Mouse (Mus musculus) heart, adult 2 months (tissue): ENCODE data around the gene Wif1. TPM values are rescaled to one million over a fixed set of nuclear protein-coding genes. Genes with fewer than 3 reads are reported as not detected.
A peak's percentile ranks its signal among the peaks of the same experiment; 100 is the strongest.

Experiments used
- DNase-seq, 2 experiments: peaks; one replicate each; pipeline ENCODE4 v3.0.0; 2021
- H3K27ac ChIP-seq: fragments of 200-600 bp; 2 replicates; pipeline ENCODE4 v1.8.1; 2022
- H3K27me3 ChIP-seq: fragments of 200-500 bp; 2 replicates; pipeline ENCODE4 v1.6.1; 2012; ENCODE audit warnings: mild to moderate bottlenecking, low read length, inconsistent platforms, mixed read lengths; ENCODE audit not compliant: control insufficient read depth, insufficient read depth
- H3K36me3 ChIP-seq: fragments of 200-500 bp; 2 replicates; pipeline ENCODE4 v1.6.1; 2012; ENCODE audit warnings: low read length, inconsistent platforms; ENCODE audit not compliant: control insufficient read depth, insufficient read depth
- H3K4me1 ChIP-seq: fragments of 200-500 bp; 2 replicates; pipeline ENCODE4 v1.6.1; 2011; ENCODE audit warnings: low read length; ENCODE audit not compliant: control insufficient read depth, insufficient read depth
- H3K4me3 ChIP-seq: fragments of 200-600 bp; 2 replicates; pipeline ENCODE4 v1.8.1; 2022
- H3K79me2 ChIP-seq: fragments of 200-500 bp; replicated peaks from 2 replicates; pipeline ENCODE4 v1.6.1; 2012; ENCODE audit warnings: mild to moderate bottlenecking, inconsistent platforms, low read length, moderate library complexity, mixed read lengths; ENCODE audit not compliant: control insufficient read depth, insufficient read depth
- H3K9ac ChIP-seq: fragments of 200-500 bp; 2 replicates; pipeline ENCODE4 v1.6.1; 2012; ENCODE audit warnings: low read depth, mild to moderate bottlenecking, control low read depth, inconsistent platforms, low read length, mixed read lengths
- CTCF ChIP-seq: fragments of 200-600 bp; IDR thresholded peaks from 2 replicates; pipeline ENCODE4 v1.8.1; 2022; ENCODE audit warnings: antibody characterized with exemption, mild to moderate bottlenecking, moderate library complexity
- EP300 ChIP-seq: fragments of 200-500 bp; IDR thresholded peaks from 2 replicates; pipeline ENCODE4 v1.6.1; 2011; ENCODE audit warnings: low read depth, low read length, control low read depth; ENCODE audit not compliant: insufficient read depth
- POLR2A ChIP-seq: fragments of 200-500 bp; IDR thresholded peaks from 2 replicates; pipeline ENCODE4 v1.6.1; 2011; ENCODE audit warnings: mild to moderate bottlenecking, low read depth, low read length, control low read depth; ENCODE audit not compliant: insufficient read depth
- WGBS: fragments of 180-500 bp; shearing (Covaris S2); methylation state at CpG from one replicate; pipeline ENCODE4 v1.1.7; 2018; 5-methylcytosine and 5-hydroxymethylcytosine counted together
- intact Hi-C: fragments of 180-260 bp; cut with DNase I; formaldehyde crosslinking; loops from one replicate; pipeline ENCODE4 v1.15.1; 2025
- polyA plus RNA-seq: library from polyadenylated mRNA; depleted of rRNA; stranded (reverse); fragments of >200 nt; gene quantifications from 2 replicates; pipeline ENCODE4 v1.2.3, GENCODE M21; 2012; rRNA removed
- total RNA-seq, 2 experiments: library from RNA; stranded (reverse); gene quantifications; 2 replicates each; pipeline ENCODE4 v1.2.3; 2021

Gene Wif1
- total and polyA plus RNA-seq, 3 experiments, result 2.0 to 8.6 (median 2.4) TPM

GRCm38 (mm10) chr10:121099658-121100057, 65.9 kb downstream of the Wif1 start:
- Histone ChIP-seq H3K9ac (no peak overlapping the region), H3K4me1 (no peaks in the 10 kb centered on the region), H3K4me3 (no peak overlapping the region), H3K27me3 (no peaks in the 10 kb centered on the region; the same call in 1 of the 2 replicates), H3K79me2 (no peaks in the 10 kb centered on the region), H3K27ac (no peak overlapping the region), H3K36me3 (no peaks in the 10 kb centered on the region)
- intact Hi-C loops, result no loop called here
- TF ChIP-seq EP300 (no peak), POLR2A (no peak), CTCF (no peak)
- 85% methylated on average over 11 of the region's 11 CpGs for WGBS
- DNase-seq, result no peak

DNA sequence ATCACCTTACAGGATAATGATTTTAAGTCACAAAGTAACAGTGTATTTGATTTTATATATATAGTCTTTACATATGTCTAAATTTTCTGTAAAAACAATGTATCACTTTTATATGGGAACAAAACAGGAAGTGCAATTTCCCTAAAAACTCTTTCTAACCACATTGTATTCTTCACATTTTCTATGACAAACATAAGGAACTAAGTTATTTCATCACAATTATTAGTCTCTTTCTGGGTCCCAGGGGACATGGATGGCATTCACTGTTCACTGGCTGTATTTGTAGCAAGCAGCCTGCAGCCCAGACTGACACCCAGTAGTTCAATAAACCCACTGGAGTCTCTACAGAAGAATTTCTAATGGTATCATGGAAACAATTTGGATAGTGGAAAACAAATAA, 82.4 kb downstream of the Wif1 start:
- no peaks in the 10 kb centered on the region for H3K79me2 ChIP-seq
- no peak overlapping the region for H3K9ac ChIP-seq
- no peaks in the 10 kb centered on the region for H3K4me1 ChIP-seq
- TF ChIP-seq CTCF (no peak), POLR2A (no peak), EP300 (no peak)
- no peaks in the 10 kb centered on the region for H3K27me3 ChIP-seq
- no peak for DNase-seq
- no peak overlapping the region for H3K4me3 ChIP-seq
- H3K27ac ChIP-seq, result no peak overlapping the region
- H3K36me3 ChIP-seq, result no peaks in the 10 kb centered on the region
- intact Hi-C loops, result no loop called here

- intact Hi-C loops, result no loop called here
Observed at GRCm38 (mm10) chr10:121116636-121117035, 82.9 kb downstream of the Wif1 start.

DNA sequence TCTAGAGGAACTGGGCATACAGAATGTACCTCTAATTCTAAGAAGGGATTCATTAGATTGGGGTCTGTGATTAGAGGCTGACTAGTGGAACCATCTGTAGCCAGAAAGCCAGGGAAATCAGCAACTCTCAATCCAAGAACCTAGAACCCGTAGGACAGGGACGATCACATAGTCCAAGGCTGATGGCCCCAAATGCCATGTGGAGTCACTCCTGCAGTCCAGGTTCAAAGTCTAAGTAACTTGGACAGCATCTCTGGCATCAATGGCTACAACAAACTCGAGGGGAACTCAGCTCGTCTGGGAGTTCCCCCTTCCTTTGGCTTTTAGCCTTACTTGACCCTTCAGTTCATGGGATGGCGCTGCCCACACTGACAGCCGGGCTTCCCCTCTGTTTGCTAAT, 87.0 kb downstream of the Wif1 start:
- no peak overlapping the region for H3K4me3 ChIP-seq
- H3K79me2 ChIP-seq, result no peaks in the 10 kb centered on the region
- no peak overlapping the region for H3K27ac ChIP-seq
- H3K36me3 ChIP-seq, result no peaks in the 10 kb centered on the region
- no peak overlapping the region for H3K9ac ChIP-seq
- TF ChIP-seq EP300, result no peak
- no peak for TF ChIP-seq POLR2A
- no peak for TF ChIP-seq CTCF
- no peak for DNase-seq
- H3K27me3 ChIP-seq, result no peaks in the 10 kb centered on the region
- WGBS, result 96% methylated on average over 6 of the region's 6 CpGs
- intact Hi-C loops, result no loop called here
- no peaks in the 10 kb centered on the region for H3K4me1 ChIP-seq

More at GRCm38 (mm10) chr10:121116636-121117035, 82.9 kb downstream of the Wif1 start:
- no peak overlapping the region for H3K27ac ChIP-seq
- H3K36me3 ChIP-seq, result no peaks in the 10 kb centered on the region
- no peaks in the 10 kb centered on the region for H3K27me3 ChIP-seq
- no peak for TF ChIP-seq CTCF
- TF ChIP-seq POLR2A, result no peak
- no peaks in the 10 kb centered on the region for H3K4me1 ChIP-seq
- DNase-seq, result no peak
- WGBS, result 60% methylated on average over 4 of the region's 4 CpGs
- H3K9ac ChIP-seq, result no peak overlapping the region
- H3K4me3 ChIP-seq, result no peak overlapping the region
- H3K79me2 ChIP-seq, result no peaks in the 10 kb centered on the region

GRCm38 (mm10) chr10:121124481-121124880, 90.7 kb downstream of the Wif1 start:
- WGBS, result 88% methylated on average over 16 of the region's 16 CpGs
- Histone ChIP-seq H3K4me1 (no peaks in the 10 kb centered on the region), H3K27me3 (no peaks in the 10 kb centered on the region), H3K79me2 (no peaks in the 10 kb centered on the region), H3K4me3 (no peak overlapping the region), H3K27ac (no peak overlapping the region), H3K9ac (no peak overlapping the region), H3K36me3 (no peaks in the 10 kb centered on the region)
- intact Hi-C loops, result loop anchor here (1.0 kb wide), 1 partner anchor 132 kb away; no protein-coding TSS in a partner anchor
- peak; percentile 53 for TF ChIP-seq CTCF
- no peak for TF ChIP-seq POLR2A
- DNase-seq, result peak; percentile 5 to 22

- Histone ChIP-seq H3K27ac (no peak overlapping the region), H3K36me3 (no peaks in the 10 kb centered on the region), H3K4me3 (no peak overlapping the region), H3K79me2 (no peaks in the 10 kb centered on the region), H3K27me3 (no peaks in the 10 kb centered on the region), H3K9ac (no peak overlapping the region), H3K4me1 (no peaks in the 10 kb centered on the region)
- peak; percentile 24 to 51 for DNase-seq
- 46% methylated on average over 20 of the region's 20 CpGs for WGBS
- intact Hi-C loops, result no loop called here
- TF ChIP-seq CTCF, result no peak
- no peak for TF ChIP-seq POLR2A
- no peak for TF ChIP-seq EP300
Observed at GRCm38 (mm10) chr10:121129000-121129925, 95.5 kb downstream of the Wif1 start.

Other genes with a start within 250 kb of the Wif1 start
- gene Msrb3, start 134.9 kb upstream of the Wif1 start, total RNA-seq, result 10 to 100 TPM; 88.7 to 92.5 TPM
- 53.5 and 86.5 TPM in 2 replicates for gene Msrb3, start 134.9 kb upstream of the Wif1 start, polyA plus RNA-seq
- 10 to 100 TPM; 12.3 to 13.2 TPM for gene Lemd3, start 54.6 kb upstream of the Wif1 start, total RNA-seq
- 2.8 and 6.5 TPM in 2 replicates for gene Lemd3, start 54.6 kb upstream of the Wif1 start, polyA plus RNA-seq